Mouse (Mus musculus) small intestine, adult 2 months (tissue): ENCODE results near the gene Itprid2.

ENCODE experiments used
- CTCF ChIP-seq: fragments of 200-500 bp; IDR thresholded peaks from 2 replicates; pipeline ENCODE4 v1.5.1; 2012; ENCODE audit warnings: low read depth, mild to moderate bottlenecking, control low read depth, inconsistent platforms, low read length, moderate library complexity, mixed read lengths; ENCODE audit not compliant: insufficient replicate concordance, insufficient read length; ENCODE audit errors: extremely low read depth
- POLR2A ChIP-seq: fragments of 200-500 bp; IDR thresholded peaks from 2 replicates; pipeline ENCODE4 v1.6.1; 2012; ENCODE audit warnings: low read depth, mild to moderate bottlenecking, control low read depth, inconsistent platforms, low read length, moderate library complexity

GRCm38 (mm10) chr2:79597090-79597489 is 38.1 kb upstream of the Itprid2 start:
- TF ChIP-seq POLR2A (no peak), CTCF (no peak)
